Mouse (Mus musculus) left cerebral cortex, postnatal 4 days (tissue): ENCODE measurements around the gene Slc4a5. TPM values are rescaled to one million over a fixed set of nuclear protein-coding genes. Genes with fewer than 3 reads are reported as not detected.
"Not testable (repeated sequence)": the region's sequence is repeated elsewhere in the genome, so short reads cannot be mapped to it uniquely, and the experiment has no call there.

Experiments
- DNase-seq: peaks from one replicate; pipeline ENCODE4 v3.0.0-alpha.2; 2022
- intact Hi-C: fragments of 180-260 bp; cut with DNase I; formaldehyde crosslinking; loops from one replicate; pipeline ENCODE4 v1.15.1; 2025
- total RNA-seq, 2 experiments: library from RNA; stranded (reverse); gene quantifications; 2 replicates each; pipeline ENCODE4 v1.2.3; 2021

Gene Slc4a5
- total RNA-seq, 2 experiments from 2014 or later: 0.46 to 0.52 TPM

GRCm38 (mm10) chr6:83300447-83301229, 81.0 kb downstream of the Slc4a5 start:
- DNase-seq: no peak
- intact Hi-C loops: no loop called here

GRCm38 (mm10) chr6:83301294-83301693, 81.7 kb downstream of the Slc4a5 start:
- intact Hi-C loops: no loop called here
- no peak for DNase-seq

DNA sequence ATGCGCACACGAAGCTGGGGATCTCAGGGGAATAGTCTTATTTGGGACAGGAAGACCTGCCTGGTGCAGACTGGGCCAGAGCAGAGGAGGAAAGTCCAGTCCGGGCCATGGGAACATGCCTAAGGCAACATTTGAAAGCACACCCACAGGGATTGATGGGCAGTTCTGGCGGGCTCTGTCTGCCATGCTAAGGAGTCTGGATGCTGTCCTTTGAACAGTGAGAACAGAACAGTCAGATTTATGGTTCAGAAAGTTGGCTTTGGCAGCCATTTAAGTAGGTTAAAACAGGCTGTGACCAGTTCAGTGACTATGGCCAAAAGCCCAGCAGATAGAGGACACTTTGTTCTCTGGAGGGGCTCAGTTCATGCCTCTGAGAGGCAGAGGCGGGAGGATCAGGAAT, 82.6 kb downstream of the Slc4a5 start:
- intact Hi-C loops: no loop called here
- no peak for DNase-seq

GRCm38 (mm10) chr6:83309017-83309416, 89.4 kb downstream of the Slc4a5 start:
- intact Hi-C loops: no loop called here
- DNase-seq: no peak

DNA sequence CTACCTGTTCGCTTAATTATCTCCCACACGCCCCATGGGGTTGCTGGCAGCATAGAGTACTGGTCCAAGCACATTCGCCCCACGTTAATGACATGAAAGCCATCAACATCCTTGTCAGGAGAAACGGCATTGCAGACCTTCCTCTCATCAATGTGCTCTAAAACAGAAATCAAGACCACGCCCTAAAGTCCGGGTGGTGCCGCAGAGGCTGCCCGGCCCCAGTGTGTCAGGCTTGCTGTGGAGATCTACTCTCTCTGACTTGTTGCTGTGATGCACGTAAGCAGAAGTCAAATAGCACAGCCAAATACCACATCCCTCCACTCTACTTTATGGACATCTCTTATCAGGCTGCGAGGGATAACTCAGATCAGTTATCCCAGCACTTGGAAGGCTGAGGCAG, 91.6 kb downstream of the Slc4a5 start:
- DNase-seq: no peak
- intact Hi-C loops: no loop called here

GRCm38 (mm10) chr6:83312021-83312420, 92.4 kb downstream of the Slc4a5 start:
- no peak for DNase-seq
- intact Hi-C loops: no loop called here

DNA sequence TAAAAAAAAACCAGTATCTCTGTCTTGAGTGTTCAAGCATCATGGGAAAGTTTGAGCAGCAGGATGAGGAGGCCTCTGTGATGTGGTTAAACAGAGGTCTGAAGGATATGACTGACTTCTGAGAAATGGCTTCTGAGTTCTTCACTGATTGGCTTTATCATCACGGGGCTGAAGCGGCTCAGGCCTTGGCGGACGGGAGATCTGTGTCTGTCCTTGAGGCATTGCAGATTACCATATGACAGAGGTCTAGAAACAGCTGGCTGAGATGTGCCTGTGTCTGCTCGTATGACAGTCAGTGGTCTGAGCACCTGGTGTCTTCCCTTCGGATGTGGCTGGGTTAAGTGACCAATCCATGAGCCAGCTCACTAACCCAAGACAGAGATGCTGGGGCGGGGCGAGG, 92.9 kb downstream of the Slc4a5 start:
- intact Hi-C loops: no loop called here
- no peak for DNase-seq

DNA sequence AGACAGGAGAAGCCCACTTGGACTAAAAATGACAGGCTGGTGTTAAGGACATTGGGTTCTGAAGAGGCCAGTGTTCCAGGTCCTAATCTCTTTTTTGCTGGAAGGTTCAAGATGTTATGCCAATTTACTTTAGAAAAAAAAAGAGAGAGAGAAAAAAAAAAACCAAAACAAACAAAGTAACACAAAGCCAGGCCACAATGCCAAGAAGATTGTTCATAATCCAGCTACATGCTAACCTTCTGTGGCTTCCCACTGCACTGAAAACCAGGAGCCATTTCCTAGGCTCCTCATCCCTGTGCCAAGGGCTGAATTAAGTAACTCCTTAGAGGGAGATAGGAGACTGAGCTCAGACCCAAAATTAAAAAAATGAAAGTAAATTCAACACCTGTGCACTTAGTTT, 95.7 kb downstream of the Slc4a5 start:
- intact Hi-C loops: no loop called here
- no peak for DNase-seq

- DNase-seq: peak; percentile 15
- intact Hi-C loops: no loop called here
These were observed 96.4 kb downstream of the Slc4a5 start for GRCm38 (mm10) chr6:83316022-83316421.

DNA sequence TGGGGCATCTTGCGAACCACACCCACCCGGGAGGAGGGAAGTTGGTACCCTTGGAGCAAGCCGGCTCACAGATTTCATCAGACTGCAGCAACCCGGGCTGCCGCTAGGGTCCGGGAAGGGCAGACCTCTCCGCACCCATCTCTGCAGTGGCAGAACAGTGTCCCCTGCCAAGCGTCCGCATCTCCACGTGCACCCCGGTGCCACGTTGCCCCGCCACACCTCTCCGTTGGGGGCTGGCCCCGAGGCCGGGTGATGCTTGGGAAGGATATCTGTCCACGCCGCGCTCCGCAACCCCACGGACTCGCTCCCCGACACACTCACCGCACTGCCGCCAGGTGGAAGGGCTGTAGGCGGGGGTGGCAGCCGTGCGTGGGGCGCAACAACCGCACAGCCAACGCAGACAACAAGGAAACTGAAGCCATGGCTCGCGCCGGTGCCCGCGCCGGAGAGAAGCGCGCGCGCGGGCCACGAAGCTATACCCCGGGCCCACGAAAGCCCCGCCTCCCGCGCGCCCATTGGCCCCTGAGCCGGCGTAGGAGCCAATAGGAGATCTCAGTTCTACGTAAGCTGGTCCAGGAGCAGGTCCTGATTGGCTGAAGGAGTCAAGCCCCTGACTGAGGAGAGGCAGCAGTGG, 97.6 kb downstream of the Slc4a5 start:
- intact Hi-C loops: no loop called here
- DNase-seq: peak; percentile 95

DNA sequence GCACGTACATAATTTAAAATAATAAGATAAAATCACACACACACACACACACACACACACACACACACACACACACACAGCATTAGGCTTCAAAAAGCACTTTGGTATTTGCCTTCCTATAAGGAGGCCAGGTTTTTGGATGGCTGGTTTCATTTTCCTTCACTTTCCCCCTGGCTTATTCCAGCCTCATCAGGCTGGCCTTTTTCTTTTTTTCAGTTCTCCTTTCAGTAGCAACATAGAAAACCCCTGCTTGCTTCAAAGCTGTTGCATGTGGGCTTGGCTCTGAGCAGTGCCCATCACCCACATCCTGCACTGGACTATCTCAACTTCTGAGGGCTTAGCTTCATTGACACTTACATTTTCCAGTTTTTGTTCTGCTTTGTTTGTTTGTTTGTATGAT, 102.3 kb downstream of the Slc4a5 start:
- intact Hi-C loops: loop anchor here (10.0 kb wide), 1 partner anchor 97 kb away; no protein-coding TSS in a partner anchor

GRCm38 (mm10) chr6:83322794-83323193, 103.2 kb downstream of the Slc4a5 start:
- no peak for DNase-seq
- intact Hi-C loops: loop anchor here (10.0 kb wide), 1 partner anchor 98 kb away; no protein-coding TSS in a partner anchor

More for the DNA sequence above, 102.3 kb downstream of the Slc4a5 start:
- DNase-seq: no peak

DNA sequence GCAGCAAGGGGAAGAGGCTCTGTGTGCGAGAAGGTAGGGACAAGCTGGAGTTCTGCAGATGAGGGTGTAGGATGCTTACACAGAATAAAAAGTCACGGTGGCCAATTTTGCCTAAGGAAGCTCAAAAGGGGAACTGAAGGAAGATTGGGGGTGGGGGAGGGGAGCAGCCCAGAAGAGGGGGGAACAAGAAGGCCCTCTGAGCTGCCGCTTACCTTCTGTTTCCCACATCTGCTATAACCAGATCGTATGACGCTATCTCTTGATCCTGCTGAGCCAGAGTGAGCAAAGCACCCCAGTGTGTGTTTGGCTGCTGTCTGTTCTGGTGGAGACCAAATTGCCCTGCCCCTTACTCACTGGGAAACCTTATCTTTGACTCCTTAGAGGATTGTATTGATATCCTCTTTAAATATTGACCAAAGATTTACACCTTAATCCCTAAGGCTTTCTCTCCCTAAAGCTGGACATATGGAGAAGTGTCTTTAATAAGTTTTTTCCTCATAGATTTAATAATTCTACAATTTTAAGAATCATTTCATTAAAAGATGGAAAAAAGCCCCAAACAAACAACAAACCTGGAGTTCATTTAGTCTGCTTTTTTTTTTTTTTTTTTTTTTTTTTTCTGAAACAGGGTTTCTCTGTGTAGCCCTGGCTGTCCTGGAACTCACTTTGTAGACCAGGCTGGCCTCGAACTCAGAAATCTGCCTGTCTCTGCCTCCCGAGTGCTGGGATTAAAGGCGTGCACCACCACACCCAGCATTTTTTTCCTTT, 104.2 kb downstream of the Slc4a5 start:
- intact Hi-C loops: loop anchor here (10.0 kb wide), 1 partner anchor 99 kb away; no protein-coding TSS in a partner anchor
- DNase-seq: no peak

GRCm38 (mm10) chr6:83325525-83326393, 106.1 kb downstream of the Slc4a5 start, which contains the start of the genes Mthfd2 and Mob1a:
TSS of gene Mthfd2 (minus strand) at chr6:83325908.
TSS of gene Mob1a (plus strand) at chr6:83326016.
- intact Hi-C loops: loop anchor here (10.0 kb wide), 1 partner anchor 101 kb away; no protein-coding TSS in a partner anchor
- peak; percentile 94 for DNase-seq

GRCm38 (mm10) chr6:83326394-83326736, 106.7 kb downstream of the Slc4a5 start:
- intact Hi-C loops: loop anchor here (10.0 kb wide), 1 partner anchor 102 kb away; no protein-coding TSS in a partner anchor
- no peak for DNase-seq

- intact Hi-C loops: loop anchor here (10.0 kb wide), 1 partner anchor 102 kb away; no protein-coding TSS in a partner anchor
- DNase-seq: no peak
These were observed 107.1 kb downstream of the Slc4a5 start for GRCm38 (mm10) chr6:83326761-83327160.

DNA sequence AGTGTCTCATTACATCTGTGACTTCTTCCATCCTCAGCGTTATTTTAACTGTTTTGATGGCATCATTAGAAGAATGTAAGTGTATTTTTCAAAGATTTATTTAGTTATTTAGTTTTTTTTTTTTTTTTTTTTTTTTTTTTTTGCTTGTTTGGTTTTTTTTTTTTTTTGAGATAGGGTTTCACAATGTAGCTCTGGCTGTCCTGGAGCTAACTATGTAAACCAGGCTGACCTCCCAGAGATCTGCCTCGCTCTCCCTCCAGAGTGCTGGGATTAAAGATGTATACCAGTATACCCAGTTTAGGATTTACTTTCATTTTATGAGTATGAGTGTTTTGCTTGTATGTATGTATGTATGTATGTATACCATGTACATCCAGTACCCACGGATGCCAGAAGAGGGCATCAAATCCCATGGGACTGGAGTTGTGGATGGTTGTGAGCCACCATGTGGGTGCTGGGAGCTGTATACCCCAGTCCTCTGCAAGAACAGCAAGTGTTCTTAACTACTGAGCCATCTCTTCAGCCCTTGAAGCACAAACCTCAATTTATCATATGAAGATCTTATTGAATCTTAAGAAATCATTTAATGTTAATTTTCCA, 108.1 kb downstream of the Slc4a5 start:
- intact Hi-C loops: loop anchor here (10.0 kb wide), 1 partner anchor 103 kb away; no protein-coding TSS in a partner anchor
- no peak for DNase-seq

GRCm38 (mm10) chr6:83341387-83341786, 121.8 kb downstream of the Slc4a5 start:
- intact Hi-C loops: no loop called here
- no peak for DNase-seq

DNA sequence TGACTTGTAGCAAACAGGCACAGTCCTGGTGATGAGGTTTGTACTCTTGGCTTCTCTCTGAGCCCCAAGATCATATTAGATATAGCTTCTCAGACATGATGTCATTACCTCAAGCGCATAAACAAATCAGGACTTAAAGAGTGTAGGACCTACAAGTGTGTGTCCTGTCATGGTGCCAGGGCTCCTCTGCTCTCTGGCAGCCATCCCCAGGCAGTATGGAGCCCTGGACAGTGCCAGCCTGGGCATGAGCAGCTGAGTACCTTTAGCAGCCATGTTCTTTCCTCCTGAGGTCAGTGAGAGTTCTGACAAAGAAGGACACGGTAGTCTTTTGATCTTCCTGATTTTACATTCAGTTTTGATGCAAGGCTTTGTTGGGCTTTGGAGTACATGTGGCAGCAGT, 123.3 kb downstream of the Slc4a5 start:
- no peak for DNase-seq
- intact Hi-C loops: no loop called here

DNA sequence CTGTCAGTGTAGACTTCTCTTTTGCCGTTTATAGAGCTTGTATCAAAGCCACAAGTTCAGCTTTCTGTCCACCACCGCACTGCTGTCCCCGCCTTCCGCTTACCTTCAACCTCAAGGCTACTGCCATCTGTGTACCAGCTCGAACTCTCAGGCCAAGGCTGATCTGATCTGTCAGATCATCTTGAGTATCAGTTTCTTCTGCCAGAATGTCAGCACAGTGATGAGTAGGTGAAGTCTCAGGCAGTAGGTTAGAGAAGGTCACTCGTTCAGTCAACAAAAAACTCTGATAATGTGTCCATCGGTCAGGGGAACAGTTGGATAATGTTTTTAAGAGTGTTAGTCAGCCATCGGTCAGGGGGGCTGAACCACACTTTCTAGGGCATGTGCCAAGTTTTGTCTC, 125.7 kb downstream of the Slc4a5 start:
- DNase-seq, intact Hi-C loops: not testable (repeated sequence)
